Mouse (Mus musculus): Measurements from ENCODE around the gene Tspan5.

DNA sequence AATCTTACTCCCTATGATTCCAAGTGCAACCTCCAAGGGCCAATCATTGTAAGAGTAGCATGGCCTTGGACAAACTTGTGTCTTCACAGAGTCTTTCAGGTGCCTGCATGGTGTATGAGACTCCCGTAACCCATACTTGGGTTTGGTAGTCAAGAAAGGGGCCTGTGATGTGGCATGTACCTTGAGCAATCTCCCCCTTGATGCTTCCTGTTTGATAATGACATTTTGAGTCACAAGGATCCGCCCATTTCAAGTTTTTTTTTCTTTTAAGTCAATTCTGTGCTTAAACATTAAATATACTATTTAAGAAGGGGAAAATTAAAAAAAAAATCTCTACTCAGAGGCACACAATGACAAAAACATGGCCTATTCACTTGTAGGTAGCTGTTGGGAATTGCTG, 15.3 kb downstream of the Tspan5 start:
- TF ChIP-seq POLR2A (IDR thresholded peaks at IDR 0.05; ENCODE audit: extremely low read depth, insufficient read depth, low read length) (no peak), CTCF (IDR thresholded peaks at IDR 0.05; ENCODE audit: extremely low read depth, insufficient read depth, low read length) (no peak)

All from cortical plate, adult 2 months (tissue).